Mouse (Mus musculus): ENCODE data around the gene 4930522L14Rik. TPM values are rescaled to one million over a fixed set of nuclear protein-coding genes. Genes with fewer than 3 reads are reported as not detected.
"Not testable (repeated sequence)": the region's sequence is repeated elsewhere in the genome, so short reads cannot be mapped to it uniquely, and the experiment has no call there.

The 4930522L14Rik gene
- 11.5 and 12.3 TPM in 2 replicates for polyA plus RNA-seq (2015; fragmentation: Nextera tagmentation; extraction: Ambion mirVana)

- peak within 1 kb of the TSS; percentile 35; the same call in 1 of the 2 replicates for H3K27ac ChIP-seq (ENCODE audit: low read length)
- under 1% methylated on average over 24 of the region's 25 CpGs for WGBS
These were observed at the start of gene 4930522L14Rik for GRCm38 (mm10) chr5:109751391-109752071. Gene 4930522L14Rik (minus strand): TSS chr5:109751886.

GRCm38 (mm10) chr5:109801466-109801865 is 49.8 kb upstream of the 4930522L14Rik start:
- H3K4me2 ChIP-seq (ENCODE audit: low read depth, low read length); H3K27ac ChIP-seq (ENCODE audit: low read length); H3K27me3 ChIP-seq (replicated peaks; ENCODE audit: control insufficient read depth, insufficient read depth, low read length); H3K4me1 ChIP-seq (ENCODE audit: control insufficient read depth, insufficient read depth, low read length); H3K9ac ChIP-seq (ENCODE audit: low read depth, low read length); H3K4me3 ChIP-seq (ENCODE audit: low read length); H3K9me3 ChIP-seq (ENCODE audit: control insufficient read depth, low read length); ATAC-seq; H3K36me3 ChIP-seq (ENCODE audit: control insufficient read depth, insufficient read depth, low read length): not testable (repeated sequence)

More at GRCm38 (mm10) chr5:109751391-109752071, at the start of gene 4930522L14Rik:
- not testable (repeated sequence) for H3K36me3 ChIP-seq (ENCODE audit: control insufficient read depth, insufficient read depth, low read length); H3K27me3 ChIP-seq (replicated peaks; ENCODE audit: control insufficient read depth, insufficient read depth, low read length); H3K9me3 ChIP-seq (ENCODE audit: control insufficient read depth, low read length); H3K4me1 ChIP-seq (ENCODE audit: control insufficient read depth, insufficient read depth, low read length)
- H3K4me2 ChIP-seq (ENCODE audit: low read depth, low read length), result peak within 1 kb of the TSS; percentile 47
- peak; percentile 98 for ATAC-seq
- H3K4me3 ChIP-seq (ENCODE audit: low read length), result peak within 1 kb of the TSS; percentile 57
- peak within 1 kb of the TSS; percentile 70 for H3K9ac ChIP-seq (ENCODE audit: low read depth, low read length)

- H3K36me3 ChIP-seq (ENCODE audit: control insufficient read depth, insufficient read depth, low read length); H3K4me2 ChIP-seq (ENCODE audit: low read depth, low read length); H3K4me1 ChIP-seq (ENCODE audit: control insufficient read depth, insufficient read depth, low read length); H3K27ac ChIP-seq (ENCODE audit: low read length); H3K4me3 ChIP-seq (ENCODE audit: low read length); H3K9me3 ChIP-seq (ENCODE audit: control insufficient read depth, low read length); H3K9ac ChIP-seq (ENCODE audit: low read depth, low read length); ATAC-seq; H3K27me3 ChIP-seq (replicated peaks; ENCODE audit: control insufficient read depth, insufficient read depth, low read length): not testable (repeated sequence)
- 75% methylated on average over 2 of the region's 2 CpGs for WGBS
These were observed 48.3 kb upstream of the 4930522L14Rik start for GRCm38 (mm10) chr5:109799948-109800347.

- H3K27ac ChIP-seq (ENCODE audit: low read length), result not testable (repeated sequence)
- 87% methylated on average over 3 of the region's 3 CpGs for WGBS
These were observed 45.3 kb upstream of the 4930522L14Rik start for GRCm38 (mm10) chr5:109797017-109797416.

GRCm38 (mm10) chr5:109795967-109796652 is 44.4 kb upstream of the 4930522L14Rik start:
- H3K4me1 ChIP-seq (ENCODE audit: control insufficient read depth, insufficient read depth, low read length); H3K27me3 ChIP-seq (replicated peaks; ENCODE audit: control insufficient read depth, insufficient read depth, low read length); H3K9me3 ChIP-seq (ENCODE audit: control insufficient read depth, low read length); H3K36me3 ChIP-seq (ENCODE audit: control insufficient read depth, insufficient read depth, low read length): not testable (repeated sequence)
- Histone ChIP-seq H3K4me3 (ENCODE audit: low read length) (peak overlapping the region; percentile 69), H3K4me2 (ENCODE audit: low read depth, low read length) (peak overlapping the region; percentile 66), H3K9ac (ENCODE audit: low read depth, low read length) (peak overlapping the region; percentile 77), H3K27ac (ENCODE audit: low read length) (0 out of 2 replicates have a peak overlapping the region, but pooled peaks have one; percentile 39)
- WGBS, result under 1% methylated on average over 25 of the region's 25 CpGs
- peak; percentile 98 for ATAC-seq

More at GRCm38 (mm10) chr5:109797017-109797416, 45.3 kb upstream of the 4930522L14Rik start:
- not testable (repeated sequence) for H3K9me3 ChIP-seq (ENCODE audit: control insufficient read depth, low read length); H3K27me3 ChIP-seq (replicated peaks; ENCODE audit: control insufficient read depth, insufficient read depth, low read length); H3K9ac ChIP-seq (ENCODE audit: low read depth, low read length); H3K4me1 ChIP-seq (ENCODE audit: control insufficient read depth, insufficient read depth, low read length); H3K36me3 ChIP-seq (ENCODE audit: control insufficient read depth, insufficient read depth, low read length); H3K4me3 ChIP-seq (ENCODE audit: low read length); H3K4me2 ChIP-seq (ENCODE audit: low read depth, low read length)
- peak; percentile 36 for ATAC-seq

GRCm38 (mm10) chr5:109752073-109752780 is 541 bp upstream of the 4930522L14Rik start:
- H3K9ac ChIP-seq (ENCODE audit: low read depth, low read length); H3K4me1 ChIP-seq (ENCODE audit: control insufficient read depth, insufficient read depth, low read length); H3K27me3 ChIP-seq (replicated peaks; ENCODE audit: control insufficient read depth, insufficient read depth, low read length); H3K27ac ChIP-seq (ENCODE audit: low read length); H3K36me3 ChIP-seq (ENCODE audit: control insufficient read depth, insufficient read depth, low read length); H3K9me3 ChIP-seq (ENCODE audit: control insufficient read depth, low read length): not testable (repeated sequence)
- 59% methylated on average over 4 of the region's 4 CpGs for WGBS
- Histone ChIP-seq H3K4me2 (ENCODE audit: low read depth, low read length) (peak overlapping the region; percentile 25; the same call in 1 of the 2 replicates), H3K4me3 (ENCODE audit: low read length) (peak overlapping the region; percentile 57)
- ATAC-seq, result peak; percentile 80

- 93% methylated on average over 1 of the region's 1 CpGs for WGBS
- H3K36me3 ChIP-seq (ENCODE audit: control insufficient read depth, insufficient read depth, low read length); ATAC-seq: not testable (repeated sequence)
These were observed 6.6 kb downstream of the 4930522L14Rik start for GRCm38 (mm10) chr5:109745081-109745480.

GRCm38 (mm10) chr5:109717341-109717740 is 34.3 kb downstream of the 4930522L14Rik start:
- 58% methylated on average over 3 of the region's 3 CpGs for WGBS
- not testable (repeated sequence) for ATAC-seq; H3K9ac ChIP-seq (ENCODE audit: low read depth, low read length); H3K27ac ChIP-seq (ENCODE audit: low read length); H3K4me1 ChIP-seq (ENCODE audit: control insufficient read depth, insufficient read depth, low read length); H3K36me3 ChIP-seq (ENCODE audit: control insufficient read depth, insufficient read depth, low read length); H3K4me3 ChIP-seq (ENCODE audit: low read length); H3K27me3 ChIP-seq (replicated peaks; ENCODE audit: control insufficient read depth, insufficient read depth, low read length); H3K4me2 ChIP-seq (ENCODE audit: low read depth, low read length); H3K9me3 ChIP-seq (ENCODE audit: control insufficient read depth, low read length)

More at GRCm38 (mm10) chr5:109745081-109745480, 6.6 kb downstream of the 4930522L14Rik start:
- not testable (repeated sequence) for H3K4me2 ChIP-seq (ENCODE audit: low read depth, low read length); H3K4me1 ChIP-seq (ENCODE audit: control insufficient read depth, insufficient read depth, low read length); H3K4me3 ChIP-seq (ENCODE audit: low read length); H3K27me3 ChIP-seq (replicated peaks; ENCODE audit: control insufficient read depth, insufficient read depth, low read length); H3K27ac ChIP-seq (ENCODE audit: low read length); H3K9ac ChIP-seq (ENCODE audit: low read depth, low read length); H3K9me3 ChIP-seq (ENCODE audit: control insufficient read depth, low read length)
